Mouse (Mus musculus): ENCODE measurements around the gene Slc7a11.

GRCm38 (mm10) chr3:50130319-50130718 lies 313.1 kb downstream of the Slc7a11 start:
- TF ChIP-seq EP300 (IDR thresholded peaks at IDR 0.05; ENCODE audit: low read depth) (no peak), CTCF (IDR thresholded peaks at IDR 0.05; ENCODE audit: low read depth) (no peak)

Data from liver, embryonic 14.5 days (tissue).